Mouse (Mus musculus): Measurements from ENCODE around the gene Mettl11b.

Mettl11b gene

GRCm38 (mm10) chr1:163656432-163656831 is 68.6 kb downstream of the Mettl11b start:
- DNase-seq (ENCODE audit: low spot score in 2 of 2), result no peak
